Mouse (Mus musculus) E14TG2a.4 (cell line): ENCODE results near the gene Rhov.

Experiments used
- H3K27me3 ChIP-seq: 2 replicates; pipeline ENCODE4 v1.6.1; 2014; ENCODE audit warnings: low read length, control low read depth; ENCODE audit not compliant: insufficient read depth
- H3K36me3 ChIP-seq: 2 replicates; pipeline ENCODE4 v1.6.1; 2014; ENCODE audit warnings: low read length, control low read depth; ENCODE audit not compliant: insufficient read depth
- H3K4me1 ChIP-seq: replicated peaks from 2 replicates; pipeline ENCODE4 v1.6.1; 2014; ENCODE audit warnings: low read depth, low read length, control low read depth
- H3K4me3 ChIP-seq: replicated peaks from 2 replicates; pipeline ENCODE4 v1.5.1; 2014; ENCODE audit warnings: mild to moderate bottlenecking, low read length
- H3K9me3 ChIP-seq: 2 replicates; pipeline ENCODE4 v1.6.1; 2014; ENCODE audit warnings: low read length, control low read depth
- CTCF ChIP-seq: conservative IDR thresholded peaks from 2 replicates; pipeline ENCODE4 v1.5.1; 2014; ENCODE audit warnings: low read length
- NANOG ChIP-seq: IDR thresholded peaks from 2 replicates; pipeline ENCODE4 v1.6.1; 2014; ENCODE audit warnings: borderline replicate concordance, low read length, mixed read lengths
- POU5F1 ChIP-seq: IDR thresholded peaks from 2 replicates; pipeline ENCODE4 v1.6.1; 2014; ENCODE audit warnings: low read length, borderline replicate concordance

Rhov gene

GRCm38 (mm10) chr2:119304391-119304790 lies 33.3 kb upstream of the Rhov start:
- Histone ChIP-seq H3K9me3 (no peaks in the 10 kb centered on the region), H3K4me3 (no peak overlapping the region), H3K36me3 (peaks cover 4% of the 10 kb centered on the region), H3K27me3 (0 out of 2 replicates have a peak, but pooled peaks cover 3% of the 10 kb centered on the region), H3K4me1 (peaks cover 47% of the 10 kb centered on the region)
- TF ChIP-seq POU5F1, result no peak
- TF ChIP-seq NANOG, result no peak
- no peak for TF ChIP-seq CTCF

- Histone ChIP-seq H3K4me3 (no peak overlapping the region), H3K4me1 (peaks cover 50% of the 10 kb centered on the region), H3K9me3 (no peaks in the 10 kb centered on the region), H3K27me3 (0 out of 2 replicates have a peak, but pooled peaks cover 3% of the 10 kb centered on the region), H3K36me3 (peaks cover 16% of the 10 kb centered on the region)
- no peak for TF ChIP-seq CTCF
- no peak for TF ChIP-seq POU5F1
- TF ChIP-seq NANOG, result no peak
These were observed 31.8 kb upstream of the Rhov start for GRCm38 (mm10) chr2:119302876-119303275.

- Histone ChIP-seq H3K4me1 (peaks cover 59% of the 10 kb centered on the region), H3K4me3 (peak overlapping the region; percentile 47; the same call in 1 of the 2 replicates), H3K27me3 (0 out of 2 replicates have a peak, but pooled peaks cover 3% of the 10 kb centered on the region), H3K36me3 (peaks cover 34% of the 10 kb centered on the region), H3K9me3 (no peaks in the 10 kb centered on the region)
- TF ChIP-seq CTCF (no peak), POU5F1 (no peak), NANOG (no peak)
These were observed 29.9 kb upstream of the Rhov start for GRCm38 (mm10) chr2:119300819-119301493.

- TF ChIP-seq POU5F1 (no peak), NANOG (no peak), CTCF (peak; percentile 59)
- no peaks in the 10 kb centered on the region for H3K9me3 ChIP-seq
- H3K36me3 ChIP-seq, result peaks cover 38% of the 10 kb centered on the region
- peaks cover 51% of the 10 kb centered on the region for H3K4me1 ChIP-seq
- peak overlapping the region; percentile 47; the same call in 1 of the 2 replicates for H3K4me3 ChIP-seq
- 0 out of 2 replicates have a peak, but pooled peaks cover 3% of the 10 kb centered on the region for H3K27me3 ChIP-seq
These were observed 29.1 kb upstream of the Rhov start for GRCm38 (mm10) chr2:119299981-119300818.

- Histone ChIP-seq H3K9me3 (no peaks in the 10 kb centered on the region), H3K4me3 (no peak overlapping the region), H3K36me3 (peaks cover 52% of the 10 kb centered on the region), H3K27me3 (peaks cover 6% of the 10 kb centered on the region; the same call in 1 of the 2 replicates), H3K4me1 (peaks cover 53% of the 10 kb centered on the region)
- TF ChIP-seq NANOG, result no peak
- TF ChIP-seq POU5F1, result no peak
- no peak for TF ChIP-seq CTCF
These were observed 27.8 kb upstream of the Rhov start for GRCm38 (mm10) chr2:119298839-119299238.

- peaks cover 9% of the 10 kb centered on the region; the same call in 1 of the 2 replicates for H3K27me3 ChIP-seq
- H3K36me3 ChIP-seq, result peaks cover 57% of the 10 kb centered on the region
- H3K4me3 ChIP-seq, result no peak overlapping the region
- H3K9me3 ChIP-seq, result no peaks in the 10 kb centered on the region
- peaks cover 54% of the 10 kb centered on the region for H3K4me1 ChIP-seq
- TF ChIP-seq NANOG (no peak), CTCF (peak; percentile 48), POU5F1 (no peak)
These were observed 27.3 kb upstream of the Rhov start for GRCm38 (mm10) chr2:119298330-119298729.

- Histone ChIP-seq H3K27me3 (peaks cover 12% of the 10 kb centered on the region; the same call in 1 of the 2 replicates), H3K9me3 (no peaks in the 10 kb centered on the region), H3K4me3 (peak overlapping the region; percentile 35), H3K4me1 (peaks cover 62% of the 10 kb centered on the region), H3K36me3 (peaks cover 61% of the 10 kb centered on the region)
- TF ChIP-seq POU5F1, result no peak
- no peak for TF ChIP-seq CTCF
- no peak for TF ChIP-seq NANOG
These were observed 26.4 kb upstream of the Rhov start for GRCm38 (mm10) chr2:119297506-119297905.

- no peak for TF ChIP-seq CTCF
- TF ChIP-seq NANOG, result no peak
- no peak for TF ChIP-seq POU5F1
- H3K9me3 ChIP-seq, result no peaks in the 10 kb centered on the region
- H3K36me3 ChIP-seq, result peaks cover 66% of the 10 kb centered on the region
- H3K4me3 ChIP-seq, result peak overlapping the region; percentile 35; the same call in 1 of the 2 replicates
- peaks cover 65% of the 10 kb centered on the region for H3K4me1 ChIP-seq
- H3K27me3 ChIP-seq, result peaks cover 10% of the 10 kb centered on the region; the same call in 1 of the 2 replicates
These were observed 25.7 kb upstream of the Rhov start for GRCm38 (mm10) chr2:119296756-119297155.
